Mouse (Mus musculus) megakaryocyte progenitor cell, adult 5-6 weeks (primary cell): Measurements from ENCODE around the gene Epha8. TPM values are rescaled to one million over a fixed set of nuclear protein-coding genes. Genes with fewer than 3 reads are reported as not detected.

Experiments used
- ATAC-seq: replicated peaks from 2 replicates; pipeline ENCODE4 v1.8.0; 2016; ENCODE audit warnings: mild to moderate bottlenecking, moderate TSS enrichment, inconsistent platforms; ENCODE audit not compliant: poor library complexity
- total RNA-seq, 2 experiments: library from RNA; stranded (forward) in 1 of 2; stranded (reverse) in 1 of 2; fragments of 157-497, 149-512 nt in 1 of 2; fragments of 200-1000 nt in 1 of 2; gene quantifications; 2 replicates each; pipeline versions ENCODE4 v1.2.3 to v1.2.4; 2015 to 2017

The Epha8 gene
- total RNA-seq, 2 experiments from 2014 or later = not detected

DNA sequence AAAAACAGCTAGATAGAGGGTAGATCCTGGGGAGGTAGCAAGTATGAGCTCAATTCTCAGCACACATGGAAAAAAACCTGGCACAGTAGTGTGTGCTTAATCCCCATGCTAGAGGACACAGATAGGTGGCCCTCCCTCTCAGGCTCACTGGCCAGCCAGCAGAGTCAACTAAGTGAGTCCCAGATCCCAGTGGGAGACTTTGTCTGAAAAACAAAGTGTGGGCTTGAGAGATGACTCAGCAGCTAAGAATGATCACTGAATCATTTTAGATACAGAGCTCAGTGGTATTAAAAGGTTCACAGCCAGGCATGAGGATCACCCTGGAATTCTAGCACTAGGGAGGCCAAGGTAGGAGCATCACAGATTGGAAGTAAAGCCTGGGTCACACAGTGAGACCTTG lies 48.8 kb downstream of the Epha8 start:
- ATAC-seq = no peak

DNA sequence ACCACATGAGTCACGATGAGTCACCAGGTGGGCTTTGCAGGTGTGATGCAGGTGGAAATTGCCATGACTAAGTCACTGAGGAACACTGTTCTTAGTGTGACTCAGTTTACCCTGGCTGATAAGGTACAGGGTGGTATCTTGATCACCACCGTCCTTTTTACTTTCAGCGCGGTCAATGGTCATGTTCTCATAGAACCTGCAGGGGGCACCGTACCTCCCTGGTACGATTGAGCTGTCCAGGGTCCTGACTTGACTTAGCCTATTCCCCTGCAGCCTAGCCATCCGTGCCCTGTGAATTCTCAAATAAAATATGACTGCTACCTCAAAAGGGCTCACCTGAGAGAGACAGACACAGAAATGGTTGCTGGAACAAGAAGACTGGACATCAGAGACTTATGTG lies 49.6 kb downstream of the Epha8 start:
- peak; percentile 93 for ATAC-seq

GRCm38 (mm10) chr4:136904767-136905539 lies 51.7 kb downstream of the Epha8 start:
- ATAC-seq = no peak

DNA sequence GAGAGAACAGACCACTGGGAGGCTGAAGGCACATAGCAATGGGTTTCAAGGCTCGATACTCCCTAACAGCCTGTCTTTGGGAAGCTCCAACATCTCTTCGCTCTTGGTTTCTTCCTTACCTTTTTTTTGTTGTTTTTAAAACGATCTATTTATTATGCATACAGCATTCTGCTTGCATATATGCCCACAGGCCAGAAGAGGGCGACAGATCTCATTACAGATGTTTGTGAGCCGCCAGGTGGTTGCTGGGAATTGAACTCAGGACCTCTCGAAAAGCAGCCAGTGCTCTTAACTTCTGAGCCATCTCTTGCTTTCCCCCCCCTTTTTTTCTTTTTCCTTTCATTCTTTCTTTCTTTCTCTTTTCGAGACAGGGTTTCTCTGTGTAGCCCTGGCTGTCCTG lies 57.5 kb downstream of the Epha8 start:
- no peak for ATAC-seq

DNA sequence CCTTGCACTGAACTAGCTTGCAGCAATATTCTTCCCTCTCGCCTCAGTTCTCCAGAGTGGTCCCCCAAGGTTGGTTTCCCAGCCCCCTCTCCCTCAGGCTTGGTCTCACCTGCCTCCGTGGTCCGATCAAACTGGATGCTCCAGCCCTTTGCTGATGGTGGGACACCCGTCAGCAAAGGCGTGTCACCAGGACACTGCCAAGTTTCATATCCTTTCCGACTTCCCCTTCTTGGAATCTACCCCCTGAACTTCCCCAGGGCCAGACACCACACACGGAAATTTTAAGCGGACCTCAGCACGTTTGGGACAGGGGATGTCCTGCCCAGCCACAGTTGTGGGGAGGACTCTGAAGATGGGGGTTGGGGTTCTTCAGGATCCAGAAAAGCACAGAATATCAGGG lies 58.0 kb downstream of the Epha8 start, which contains the start of gene C1qa:
C1qa (minus strand) TSS at position 167 of the 400 bp plus-strand sequence.
- ATAC-seq = no peak

DNA sequence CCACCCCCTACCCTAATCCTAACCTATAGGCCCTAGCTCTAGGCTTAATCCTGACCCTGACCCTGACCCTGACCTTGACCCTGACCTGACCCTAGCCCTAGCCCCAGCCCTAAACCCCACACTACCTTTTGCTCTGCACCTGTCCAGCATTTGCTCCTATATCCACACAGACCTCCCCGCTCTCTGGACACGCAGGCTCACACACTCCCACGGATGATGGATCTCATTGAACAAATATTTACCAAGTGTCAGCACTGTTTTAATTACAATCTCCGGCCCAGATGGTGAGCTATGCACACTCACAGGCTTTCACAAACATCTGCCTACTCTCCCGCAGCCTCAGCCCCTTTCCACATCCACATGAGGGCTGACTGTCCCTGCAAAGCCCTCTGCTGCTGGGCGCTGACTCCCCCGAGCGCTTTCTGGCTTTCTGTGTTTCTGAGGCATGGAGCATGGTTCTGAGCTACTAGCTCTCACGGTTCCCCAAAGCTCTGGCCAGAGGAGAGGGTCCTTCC lies 58.5 kb downstream of the Epha8 start:
- no peak for ATAC-seq

DNA sequence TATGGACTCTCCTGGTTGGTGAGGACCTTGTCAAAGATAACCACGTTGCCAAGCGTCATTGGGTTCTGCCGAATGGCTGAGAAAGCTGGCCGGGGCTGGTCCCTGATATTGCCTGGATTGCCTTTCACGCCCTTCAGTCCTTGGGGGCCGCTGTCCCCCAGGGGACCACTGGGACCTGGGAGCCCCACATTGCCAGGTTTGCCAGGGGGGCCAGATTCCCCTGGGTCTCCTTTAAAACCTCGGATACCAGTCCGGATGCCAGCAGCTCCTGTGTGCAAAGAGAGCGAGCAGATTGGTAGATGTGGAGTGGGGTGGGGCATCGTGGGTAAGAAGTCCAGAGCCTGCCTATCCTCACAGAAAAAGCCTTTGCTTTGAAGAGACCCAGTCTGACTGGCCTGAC lies 60.2 kb downstream of the Epha8 start:
- ATAC-seq = no peak

DNA sequence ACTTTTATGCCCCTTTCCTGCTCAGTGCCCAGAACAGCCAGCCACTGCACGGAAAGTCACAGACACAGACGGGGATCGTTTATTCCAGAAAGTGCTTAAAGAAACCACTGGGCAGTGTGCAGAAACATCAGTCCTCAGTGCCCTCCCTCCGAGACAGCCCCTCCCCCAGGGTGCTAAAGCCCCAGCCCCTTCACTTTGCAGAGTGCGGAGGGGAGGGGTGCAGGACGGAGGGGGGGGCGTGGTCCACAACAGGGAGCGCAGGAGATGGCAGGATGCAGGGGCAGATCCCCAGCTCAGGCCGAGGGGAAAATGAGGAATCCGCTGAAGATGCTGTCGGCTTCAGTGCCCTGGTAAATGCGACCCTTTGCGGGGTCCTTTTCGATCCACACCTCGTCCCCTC lies 60.8 kb downstream of the Epha8 start:
- ATAC-seq = no peak

GRCm38 (mm10) chr4:136894821-136895220 lies 61.8 kb downstream of the Epha8 start:
- no peak for ATAC-seq

DNA sequence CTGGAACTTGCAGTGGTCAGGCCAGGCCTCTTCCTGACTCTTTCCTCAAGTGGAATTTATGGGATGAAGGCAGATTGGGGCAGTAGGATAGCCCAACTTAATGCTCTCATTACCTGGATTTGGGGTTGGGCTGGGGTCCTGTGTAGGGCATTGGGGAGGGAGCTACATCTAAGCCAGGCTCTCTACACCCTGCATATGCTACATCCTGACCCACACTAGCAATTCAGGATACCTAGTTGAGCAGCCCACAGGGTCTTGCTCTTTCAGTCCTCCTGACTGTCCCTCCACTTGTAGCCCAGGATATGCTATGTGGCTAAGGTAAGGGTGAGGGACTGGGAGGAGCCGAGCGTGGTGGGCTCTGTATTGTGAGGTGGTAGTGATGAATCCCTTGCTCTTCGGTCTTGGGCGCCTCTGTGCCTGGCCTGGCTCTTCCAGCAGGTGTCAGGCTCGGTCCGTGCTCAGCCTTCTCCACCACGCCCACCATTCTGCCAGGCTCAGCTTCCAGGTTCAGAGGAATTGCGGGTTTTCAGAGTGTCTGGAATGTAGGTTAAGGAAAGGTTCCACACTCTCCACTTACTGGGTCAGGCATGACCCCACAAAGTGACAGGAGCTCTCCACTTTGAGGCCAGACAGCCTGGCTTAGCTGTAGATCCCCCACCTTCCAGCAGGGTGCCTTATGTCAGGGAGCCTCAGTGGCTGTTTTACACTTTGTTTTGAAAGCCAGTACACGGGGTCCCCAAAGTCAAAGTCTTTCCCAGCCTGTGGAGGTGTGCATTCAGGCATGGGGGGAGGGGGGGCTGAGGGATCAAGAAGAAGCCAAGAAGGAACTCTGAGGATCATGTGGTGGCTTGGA lies 62.7 kb downstream of the Epha8 start:
- peak; percentile 51 for ATAC-seq

DNA sequence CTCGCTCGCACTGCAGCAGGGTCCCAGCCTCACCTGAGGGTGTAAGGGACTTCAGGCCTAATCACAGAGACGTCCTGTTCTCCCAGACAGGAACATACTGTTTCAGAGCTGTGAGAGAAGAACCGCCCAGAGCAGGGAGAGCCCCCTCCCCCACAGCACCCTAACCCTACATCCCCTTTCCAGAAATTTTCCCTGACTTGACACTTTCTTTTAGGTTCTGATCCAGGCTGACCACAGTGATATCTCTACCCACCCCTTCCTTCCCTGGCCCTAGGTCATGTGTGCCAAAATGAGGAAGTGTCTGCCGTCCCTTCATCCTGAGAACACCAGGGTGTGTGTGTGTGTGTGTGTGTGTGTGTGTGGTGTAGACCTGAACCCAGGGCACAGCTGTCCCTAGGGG lies 63.8 kb downstream of the Epha8 start, which contains the start of gene C1qc:
C1qc (minus strand) TSS at position 255 of the 400 bp plus-strand sequence.
- peak; percentile 74 for ATAC-seq

DNA sequence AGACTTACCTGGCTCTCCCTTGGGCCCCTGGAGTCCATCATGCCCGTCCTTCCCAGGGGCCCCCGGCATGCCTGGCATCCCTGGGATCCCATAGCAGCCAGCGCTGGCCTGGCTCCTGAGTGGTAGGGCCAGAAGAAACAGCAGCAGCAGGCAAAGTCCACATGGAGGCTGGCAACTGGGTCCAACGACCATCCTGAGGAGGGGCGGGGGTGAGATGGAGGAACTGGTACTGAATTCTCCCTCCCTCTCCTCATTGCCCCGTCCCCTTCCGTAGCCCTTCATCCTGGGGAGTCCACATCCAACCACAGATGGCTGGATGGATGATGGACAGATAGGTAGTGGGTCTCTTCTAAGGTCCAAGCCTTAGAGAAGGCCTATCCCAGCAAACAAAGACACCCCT lies 64.2 kb downstream of the Epha8 start:
- ATAC-seq = no peak

- ATAC-seq = no peak
These were observed 65.5 kb downstream of the Epha8 start for GRCm38 (mm10) chr4:136891115-136891514.

GRCm38 (mm10) chr4:136889981-136890380 lies 66.6 kb downstream of the Epha8 start:
- ATAC-seq = no peak

DNA sequence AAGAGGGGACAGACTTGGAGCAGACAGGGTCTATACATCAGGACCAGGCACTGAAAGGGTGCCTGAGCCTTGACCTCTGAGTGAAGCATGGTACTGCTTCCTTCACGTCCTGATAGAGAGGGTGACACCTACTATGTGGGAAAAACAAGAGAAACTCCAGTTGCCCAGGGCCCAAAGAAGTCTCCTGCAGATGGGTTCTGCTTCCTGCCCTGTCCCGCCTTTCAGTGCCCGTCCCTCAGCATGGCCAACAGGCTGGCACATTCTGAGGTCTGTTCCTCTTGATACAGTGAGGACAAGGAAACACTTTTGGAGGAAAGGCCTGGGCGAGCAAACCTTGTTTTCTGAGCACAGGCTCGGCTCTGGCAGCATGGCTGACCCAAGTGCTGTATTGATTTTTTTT lies 68.9 kb downstream of the Epha8 start:
- no peak for ATAC-seq

- ATAC-seq = no peak
These were observed 70.5 kb downstream of the Epha8 start, which contains the start of gene C1qb for GRCm38 (mm10) chr4:136886101-136886500. C1qb (minus strand) TSS chr4:136886187.

Other genes starting within 250 kb of the Epha8 start
- 0.44 and 1.2 TPM in 2 replicates for gene Ephb2, start 120.8 kb downstream of the Epha8 start, total RNA-seq (2015)
- 1.0 and 3.0 TPM in 2 replicates for gene Ephb2, start 120.8 kb downstream of the Epha8 start, total RNA-seq (2017)
- gene C1qb, start 70.6 kb downstream of the Epha8 start, total RNA-seq (2015) = 0.79 TPM in 1 of 2 replicates, not detected in the other
- 0.08 TPM in 1 of 2 replicates, not detected in the other for gene C1qb, start 70.6 kb downstream of the Epha8 start, total RNA-seq (2017)
- 0.37 and 0.54 TPM in 2 replicates for gene C1qc, start 63.8 kb downstream of the Epha8 start, total RNA-seq (2015)
- gene C1qc, start 63.8 kb downstream of the Epha8 start, total RNA-seq (2017) = 2.2 TPM in 1 of 2 replicates, not detected in the other
- gene C1qa, start 58.0 kb downstream of the Epha8 start, total RNA-seq (2015) = 0.22 and 0.57 TPM in 2 replicates
- gene C1qa, start 58.0 kb downstream of the Epha8 start, total RNA-seq (2017) = 1.2 TPM in 1 of 2 replicates, not detected in the other
- gene Zbtb40, start 92.0 kb upstream of the Epha8 start, total RNA-seq (2015) = 4.8 and 5.1 TPM in 2 replicates
- 5.0 and 7.1 TPM in 2 replicates for gene Zbtb40, start 92.0 kb upstream of the Epha8 start, total RNA-seq (2017)